Mouse (Mus musculus) kidney, embryonic 14.5 days (tissue): Measurements from ENCODE around the gene Nit1. TPM values are rescaled to one million over a fixed set of nuclear protein-coding genes. Genes with fewer than 3 reads are reported as not detected.
A peak's percentile ranks its signal among the peaks of the same experiment; 100 is the strongest.

ENCODE experiments used
- ATAC-seq: fragments of 200-750 bp; cut with Nextera tagmentation; 2 replicates; pipeline ENCODE4 v1.8.0; 2017; ENCODE audit warnings: moderate number of reproducible peaks, mild to moderate bottlenecking, moderate TSS enrichment, moderate library complexity; ENCODE audit not compliant: low FRiP score, low TSS enrichment
- H3K27ac ChIP-seq: fragments of 300-500 bp; sonication (generic); 2 replicates; pipeline ENCODE4 v1.5.1; 2014; ENCODE audit warnings: low read depth, mild to moderate bottlenecking, low read length, moderate library complexity, mixed read lengths
- H3K27me3 ChIP-seq: fragments of 300-500 bp; sonication (generic); 2 replicates; pipeline ENCODE4 v1.6.1; 2014; ENCODE audit warnings: mild to moderate bottlenecking, low read length; ENCODE audit not compliant: control insufficient read depth, insufficient read depth
- H3K36me3 ChIP-seq: fragments of 300-500 bp; sonication (generic); 2 replicates; pipeline ENCODE4 v1.6.1; 2014; ENCODE audit warnings: low read length, mixed read lengths; ENCODE audit not compliant: control insufficient read depth, insufficient read depth
- H3K4me1 ChIP-seq: fragments of 300-500 bp; sonication (generic); 2 replicates; pipeline ENCODE4 v1.6.1; 2014; ENCODE audit warnings: low read length, mixed read lengths; ENCODE audit not compliant: control insufficient read depth, insufficient read depth
- H3K4me2 ChIP-seq: fragments of 300-500 bp; sonication (generic); replicated peaks from 2 replicates; pipeline ENCODE4 v1.6.1; 2014; ENCODE audit warnings: low read depth, mild to moderate bottlenecking, low read length
- H3K4me3 ChIP-seq: fragments of 300-500 bp; sonication (generic); 2 replicates; pipeline ENCODE4 v1.5.1; 2014; ENCODE audit warnings: mild to moderate bottlenecking, low read length
- H3K9ac ChIP-seq: fragments of 300-500 bp; sonication (generic); 2 replicates; pipeline ENCODE4 v1.6.1; 2014; ENCODE audit warnings: low read depth, mild to moderate bottlenecking, low read length, moderate library complexity
- H3K9me3 ChIP-seq: fragments of 300-500 bp; sonication (generic); 2 replicates; pipeline ENCODE4 v1.6.1; 2016; ENCODE audit warnings: low read length; ENCODE audit not compliant: control insufficient read depth
- WGBS: fragments of 180-500 bp; shearing (Covaris S2); extraction: QIAGEN DNeasy Blood & Tissue Kit; methylation state at CpG from one replicate; pipeline ENCODE4 v1.1.7; 2014; 5-methylcytosine and 5-hydroxymethylcytosine counted together
- polyA plus RNA-seq: library from polyadenylated mRNA; unstranded; fragments of >200 nt; fragmentation: Nextera tagmentation; extraction: Ambion mirVana; gene quantifications from 2 replicates; pipeline ENCODE4 v1.2.1, GENCODE M21; 2014

Gene Nit1
- polyA plus RNA-seq = 33.7 and 34.5 TPM in 2 replicates

- 1% methylated on average over 53 of the region's 53 CpGs for WGBS
- Histone ChIP-seq H3K36me3 (peaks cover 27% of the 10 kb centered on the region), H3K9ac (peak within 1 kb of the TSS; percentile 84), H3K27ac (peak within 1 kb of the TSS; percentile 49; the same call in 1 of the 2 replicates), H3K4me3 (peak within 1 kb of the TSS; percentile 91), H3K4me1 (peaks cover 16% of the 10 kb centered on the region; the same call in 1 of the 2 replicates), H3K4me2 (peak within 1 kb of the TSS; percentile 61), H3K9me3 (peaks cover 6% of the 10 kb centered on the region; the same call in 1 of the 2 replicates), H3K27me3 (no peaks in the 10 kb centered on the region)
- peak; percentile 91 for ATAC-seq
These were observed at the start of gene Nit1, which contains the start of gene Pfdn2 for GRCm38 (mm10) chr1:171345225-171346094. Gene Nit1 (minus strand): TSS chr1:171345646. Gene Pfdn2 (plus strand): TSS chr1:171345670.

- Histone ChIP-seq H3K4me1 (no peaks in the 10 kb centered on the region), H3K9me3 (no peaks in the 10 kb centered on the region), H3K9ac (no peak overlapping the region), H3K27me3 (no peaks in the 10 kb centered on the region), H3K27ac (no peak overlapping the region), H3K36me3 (no peaks in the 10 kb centered on the region), H3K4me2 (no peak overlapping the region), H3K4me3 (no peak overlapping the region)
- 80% methylated on average over 4 of the region's 4 CpGs for WGBS
- no peak for ATAC-seq
These were observed 44.7 kb upstream of the Nit1 start for GRCm38 (mm10) chr1:171390101-171390500.

GRCm38 (mm10) chr1:171388376-171389102, 43.1 kb upstream of the Nit1 start, which contains the start of gene Arhgap30:
Gene Arhgap30 (plus strand): TSS chr1:171388954.
- Histone ChIP-seq H3K4me1 (no peaks in the 10 kb centered on the region), H3K4me3 (no peak within 1 kb of the TSS), H3K9ac (no peak within 1 kb of the TSS), H3K4me2 (no peak within 1 kb of the TSS), H3K27me3 (no peaks in the 10 kb centered on the region), H3K27ac (no peak within 1 kb of the TSS), H3K9me3 (no peaks in the 10 kb centered on the region), H3K36me3 (no peaks in the 10 kb centered on the region)
- WGBS = 84% methylated on average over 15 of the region's 15 CpGs
- no peak for ATAC-seq

- no peaks in the 10 kb centered on the region for H3K36me3 ChIP-seq
- no peaks in the 10 kb centered on the region for H3K27me3 ChIP-seq
- no peak overlapping the region for H3K9ac ChIP-seq
- H3K4me1 ChIP-seq = no peaks in the 10 kb centered on the region
- H3K4me2 ChIP-seq = no peak overlapping the region
- peak; percentile 63 for ATAC-seq
- H3K9me3 ChIP-seq = no peaks in the 10 kb centered on the region
- 19% methylated on average over 6 of the region's 6 CpGs for WGBS
- no peak overlapping the region for H3K4me3 ChIP-seq
- no peak overlapping the region for H3K27ac ChIP-seq
These were observed 41.7 kb upstream of the Nit1 start for GRCm38 (mm10) chr1:171387099-171387498.

GRCm38 (mm10) chr1:171385171-171385570, 39.7 kb upstream of the Nit1 start:
- H3K27me3 ChIP-seq = peaks cover 7% of the 10 kb centered on the region
- no peak overlapping the region for H3K27ac ChIP-seq
- H3K9ac ChIP-seq = no peak overlapping the region
- H3K36me3 ChIP-seq = no peaks in the 10 kb centered on the region
- no peak overlapping the region for H3K4me2 ChIP-seq
- 0 out of 2 replicates have a peak, but pooled peaks cover 1% of the 10 kb centered on the region for H3K4me1 ChIP-seq
- WGBS = 72% methylated on average over 9 of the region's 9 CpGs
- ATAC-seq = no peak
- no peak overlapping the region for H3K4me3 ChIP-seq
- no peaks in the 10 kb centered on the region for H3K9me3 ChIP-seq

- H3K27ac ChIP-seq = no peak overlapping the region
- WGBS = 60% methylated on average over 9 of the region's 9 CpGs
- ATAC-seq = no peak
These were observed 38.9 kb upstream of the Nit1 start for GRCm38 (mm10) chr1:171384361-171384760.

GRCm38 (mm10) chr1:171382096-171382620, 36.7 kb upstream of the Nit1 start:
- H3K4me3 ChIP-seq = no peak overlapping the region
- no peak overlapping the region for H3K9ac ChIP-seq
- no peak overlapping the region for H3K4me2 ChIP-seq
- ATAC-seq = no peak
- H3K36me3 ChIP-seq = no peaks in the 10 kb centered on the region
- no peaks in the 10 kb centered on the region for H3K9me3 ChIP-seq
- 80% methylated on average over 11 of the region's 11 CpGs for WGBS
- H3K27me3 ChIP-seq = peaks cover 7% of the 10 kb centered on the region
- peaks cover 8% of the 10 kb centered on the region; the same call in 1 of the 2 replicates for H3K4me1 ChIP-seq
- H3K27ac ChIP-seq = no peak overlapping the region

More at GRCm38 (mm10) chr1:171384361-171384760, 38.9 kb upstream of the Nit1 start:
- Histone ChIP-seq H3K4me1 (peaks cover 8% of the 10 kb centered on the region; the same call in 1 of the 2 replicates), H3K4me2 (no peak overlapping the region), H3K27me3 (peaks cover 7% of the 10 kb centered on the region), H3K36me3 (no peaks in the 10 kb centered on the region), H3K9ac (no peak overlapping the region), H3K9me3 (no peaks in the 10 kb centered on the region), H3K4me3 (no peak overlapping the region)

GRCm38 (mm10) chr1:171379935-171380599, 34.6 kb upstream of the Nit1 start:
- no peaks in the 10 kb centered on the region for H3K36me3 ChIP-seq
- peaks cover 7% of the 10 kb centered on the region for H3K27me3 ChIP-seq
- ATAC-seq = peak; percentile 65
- H3K4me3 ChIP-seq = peak overlapping the region; percentile 28
- H3K9me3 ChIP-seq = no peaks in the 10 kb centered on the region
- peak overlapping the region; percentile 50 for H3K4me2 ChIP-seq
- 3% methylated on average over 31 of the region's 31 CpGs for WGBS
- H3K9ac ChIP-seq = peak overlapping the region; percentile 37; the same call in 1 of the 2 replicates
- H3K27ac ChIP-seq = no peak overlapping the region
- peaks cover 8% of the 10 kb centered on the region; the same call in 1 of the 2 replicates for H3K4me1 ChIP-seq
